Mouse (Mus musculus): ENCODE data around the gene Zranb1.

- TF ChIP-seq CTCF (IDR thresholded peaks at IDR 0.05) (no peak), EP300 (IDR thresholded peaks at IDR 0.05; ENCODE audit: insufficient read depth, low read depth, low read length) (no peak), POLR2A (IDR thresholded peaks at IDR 0.05; ENCODE audit: insufficient read depth, low read depth, low read length) (no peak)
Measured at GRCm38 (mm10) chr7:132992967-132993615, 62.1 kb downstream of the Zranb1 start.

Data from heart, adult 2 months (tissue).